Mouse (Mus musculus) cerebellum, adult 8-10 months (tissue): ENCODE data around the gene Ube2n.

Source experiments
- DNase-seq: peaks from one replicate; pipeline ENCODE4 v3.0.0; 2022

Gene Ube2n

GRCm38 (mm10) chr10:95560394-95560983, 45.5 kb downstream of the Ube2n start:
- DNase-seq: no peak

DNA sequence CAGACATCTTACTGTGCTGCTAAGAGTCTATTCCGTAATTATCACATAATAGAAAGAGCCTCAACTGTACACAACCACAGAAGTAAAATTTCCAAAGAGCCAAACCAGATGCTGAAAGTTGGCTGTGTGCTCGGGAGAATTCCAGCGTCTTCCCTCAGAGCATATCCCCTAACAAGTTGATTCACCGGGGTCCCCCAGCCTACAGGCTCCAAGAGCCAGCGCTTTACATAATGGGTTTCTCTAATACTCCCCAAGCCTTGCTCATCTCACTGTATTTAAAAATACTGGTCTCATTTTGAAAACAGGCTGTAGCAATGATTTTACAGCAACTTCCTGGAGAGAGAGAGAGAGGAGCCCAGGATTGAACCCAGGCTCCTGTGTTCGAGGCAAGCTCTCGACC, 46.7 kb downstream of the Ube2n start:
- DNase-seq: no peak

DNA sequence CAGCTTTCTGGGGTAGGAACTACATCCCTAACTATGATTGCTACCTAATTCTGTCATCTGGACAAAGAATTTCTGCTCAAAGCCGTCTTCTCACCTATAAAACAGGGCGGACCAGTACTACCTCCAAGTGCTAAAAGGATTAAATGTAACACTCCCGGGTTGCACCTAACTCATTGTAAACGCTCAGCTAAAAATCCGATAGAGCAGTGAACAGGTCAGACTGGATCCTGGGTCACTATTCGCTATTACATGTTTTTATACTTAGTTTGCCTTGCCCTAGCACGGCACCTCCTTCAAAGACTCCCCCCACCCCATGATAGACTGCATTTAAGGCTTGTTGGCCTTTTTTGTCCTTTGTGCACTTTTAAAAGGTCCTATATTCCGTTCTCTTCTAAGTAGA, 47.5 kb downstream of the Ube2n start:
- no peak for DNase-seq

DNA sequence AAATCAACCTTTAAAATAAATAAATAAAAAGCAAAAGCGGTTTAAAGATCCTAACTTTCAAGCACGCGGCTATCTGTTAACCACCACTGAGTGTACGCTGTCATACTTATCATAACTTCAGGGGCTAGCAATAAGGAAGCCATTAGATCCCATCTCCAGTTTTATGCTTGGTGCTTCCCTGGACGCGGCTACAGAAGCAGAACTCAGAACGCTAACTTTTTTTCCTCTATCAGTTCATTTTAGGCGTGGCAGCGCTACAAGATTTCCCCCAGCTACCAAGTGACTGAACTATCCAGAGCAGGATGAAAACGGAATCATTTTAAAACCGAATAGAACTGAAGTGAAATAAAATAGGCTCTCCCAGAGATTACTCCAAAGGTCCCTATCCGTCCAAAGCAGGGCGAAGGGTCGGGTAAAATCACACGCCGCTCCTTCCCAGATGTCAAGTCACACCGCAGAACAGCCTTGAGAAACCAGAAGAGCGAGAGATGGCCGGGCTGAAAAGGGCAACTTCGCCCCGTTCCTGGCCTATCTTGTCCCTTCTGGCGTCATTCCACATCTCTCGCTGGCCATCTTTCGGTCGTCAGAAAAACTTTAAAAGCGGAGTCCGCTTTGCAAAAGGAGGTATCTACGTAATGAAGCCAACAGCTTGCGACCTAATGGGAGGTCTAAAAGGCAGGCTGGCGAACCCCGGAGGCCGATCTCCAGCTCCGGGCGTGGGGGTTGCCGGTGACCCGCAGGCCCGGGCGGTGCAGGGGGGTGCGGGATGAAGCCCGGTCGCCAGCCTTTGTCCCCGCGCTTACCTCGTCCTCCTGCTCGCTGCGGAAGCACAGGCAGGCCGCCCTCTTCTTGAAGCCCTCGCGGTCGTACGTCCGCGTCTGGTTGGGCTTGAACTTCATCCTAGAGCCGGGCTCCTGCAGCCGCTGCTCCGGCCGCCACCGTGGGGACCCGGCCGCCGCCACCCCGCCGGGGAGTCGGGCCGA, 48.2 kb downstream of the Ube2n start:
- peak; percentile 54 for DNase-seq

- DNase-seq: peak; percentile 81
These were observed 49.2 kb downstream of the Ube2n start, which contains the start of gene Nudt4 for GRCm38 (mm10) chr10:95563851-95564845. Gene Nudt4, minus strand, starts transcription at chr10:95564146.

- no peak for DNase-seq
These were observed 50.4 kb downstream of the Ube2n start for GRCm38 (mm10) chr10:95565156-95565854.

GRCm38 (mm10) chr10:95566786-95567185, 51.8 kb downstream of the Ube2n start:
- DNase-seq: no peak

- no peak for DNase-seq
These were observed 52.6 kb downstream of the Ube2n start for GRCm38 (mm10) chr10:95567550-95567949.

GRCm38 (mm10) chr10:95568016-95568415, 53.1 kb downstream of the Ube2n start:
- no peak for DNase-seq

DNA sequence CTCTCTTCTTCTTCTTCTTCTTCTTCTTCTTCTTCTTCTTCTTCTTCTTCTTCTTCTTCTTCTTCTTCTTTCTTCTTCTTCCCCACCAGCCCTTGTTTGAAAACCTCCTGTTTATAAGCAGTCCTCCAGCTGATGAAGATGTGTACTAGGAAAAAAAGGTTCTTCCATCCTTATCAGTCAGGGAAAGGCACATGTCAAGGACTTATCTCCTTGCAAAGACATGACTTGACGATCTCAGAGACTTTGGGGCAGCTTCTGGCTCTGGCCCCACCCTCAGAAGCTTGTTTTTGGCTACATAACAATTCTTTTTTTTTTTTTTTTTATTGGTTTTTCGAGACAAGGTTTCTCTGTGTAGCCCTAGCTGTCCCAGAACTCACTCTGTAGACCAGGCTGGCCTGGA, 54.5 kb downstream of the Ube2n start:
- no peak for DNase-seq

DNA sequence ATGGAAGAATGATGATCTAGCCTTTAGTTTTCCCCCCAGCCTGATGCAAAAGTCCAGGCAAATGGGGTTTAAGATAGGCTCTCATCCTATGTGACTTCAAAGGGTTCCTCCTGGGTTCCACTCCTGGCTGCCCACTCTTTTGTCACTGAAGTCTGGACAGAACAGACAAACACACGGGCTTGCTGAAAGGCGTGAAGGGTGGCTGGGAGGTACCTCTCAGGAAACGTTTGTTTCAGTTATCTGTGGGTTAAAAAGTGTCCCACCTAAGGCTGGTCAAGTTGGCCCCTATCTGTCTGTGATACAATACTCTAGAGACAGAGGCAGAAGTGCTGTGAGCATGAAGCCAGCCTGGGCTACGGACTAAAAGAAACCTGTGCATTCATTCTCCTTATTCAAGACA, 60.0 kb downstream of the Ube2n start:
- DNase-seq: no peak

GRCm38 (mm10) chr10:95575839-95576380, 61.0 kb downstream of the Ube2n start:
- DNase-seq: no peak

DNA sequence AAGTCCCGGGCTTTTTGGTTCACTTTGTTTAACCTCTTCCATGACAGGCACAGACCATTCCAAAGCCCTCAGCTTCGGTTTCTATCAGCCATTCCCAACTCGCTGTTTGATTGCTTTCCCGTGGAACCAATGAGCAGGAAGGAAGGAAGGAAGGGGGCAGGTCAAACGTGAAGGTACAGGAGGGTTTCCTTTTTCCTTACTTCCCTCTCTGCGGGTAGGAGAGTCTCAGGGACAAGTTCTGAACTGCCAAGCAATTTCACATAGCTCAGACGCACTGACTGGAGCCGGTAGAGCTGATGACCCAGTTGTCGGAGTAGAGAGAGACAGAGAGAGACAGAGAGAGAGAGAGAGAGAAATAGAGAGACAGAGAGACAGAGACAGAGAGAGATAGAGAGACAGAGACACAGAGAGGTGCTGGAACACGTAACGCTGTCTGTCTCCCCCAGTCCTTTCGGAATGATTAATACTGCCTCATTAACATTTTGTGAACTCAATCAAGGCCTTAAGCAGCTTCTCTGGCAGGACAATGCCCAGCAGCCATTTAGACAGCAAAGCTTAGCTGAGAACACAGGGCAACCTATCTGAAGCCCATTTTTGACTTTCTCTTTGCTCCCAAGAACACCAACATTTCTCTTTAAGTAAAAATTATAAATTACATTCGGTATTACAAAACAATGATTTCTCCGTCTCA, 62.1 kb downstream of the Ube2n start:
- no peak for DNase-seq

- no peak for DNase-seq
These were observed 62.6 kb downstream of the Ube2n start for GRCm38 (mm10) chr10:95577567-95577950.

GRCm38 (mm10) chr10:95585554-95585953, 70.6 kb downstream of the Ube2n start:
- no peak for DNase-seq

DNA sequence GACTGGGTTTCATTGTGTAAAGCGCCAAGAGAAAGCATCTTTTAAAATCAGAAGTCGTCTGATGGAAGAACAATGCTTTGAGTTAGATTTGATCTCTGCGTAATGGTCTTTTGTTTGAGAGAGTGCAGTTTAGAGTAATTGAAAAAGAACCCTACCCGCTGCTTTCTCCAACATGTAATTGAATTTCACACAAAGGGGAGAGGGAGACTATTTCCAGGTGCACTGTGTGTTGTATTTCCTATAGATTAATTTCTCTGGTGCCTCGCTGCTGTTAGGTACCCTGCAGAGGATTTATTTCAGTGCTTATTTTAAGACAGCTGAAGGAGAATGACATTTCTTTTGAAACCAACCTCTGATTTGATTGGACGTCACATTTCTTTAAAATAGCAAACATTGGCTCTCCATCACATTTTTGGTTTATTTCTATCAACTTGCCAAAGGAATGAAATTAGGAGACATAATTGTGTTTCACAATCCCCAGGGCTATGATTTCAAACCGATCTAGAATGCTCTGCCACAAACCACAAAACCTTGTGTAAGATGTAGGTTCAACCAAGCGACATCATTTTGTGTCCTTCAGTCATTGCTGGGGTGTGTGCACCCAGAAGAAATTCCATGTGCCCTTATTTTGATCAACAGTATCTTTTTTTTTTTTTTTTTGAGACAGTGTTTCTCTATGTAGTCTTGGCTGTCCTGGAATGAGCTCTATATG, 72.7 kb downstream of the Ube2n start:
- no peak for DNase-seq

DNA sequence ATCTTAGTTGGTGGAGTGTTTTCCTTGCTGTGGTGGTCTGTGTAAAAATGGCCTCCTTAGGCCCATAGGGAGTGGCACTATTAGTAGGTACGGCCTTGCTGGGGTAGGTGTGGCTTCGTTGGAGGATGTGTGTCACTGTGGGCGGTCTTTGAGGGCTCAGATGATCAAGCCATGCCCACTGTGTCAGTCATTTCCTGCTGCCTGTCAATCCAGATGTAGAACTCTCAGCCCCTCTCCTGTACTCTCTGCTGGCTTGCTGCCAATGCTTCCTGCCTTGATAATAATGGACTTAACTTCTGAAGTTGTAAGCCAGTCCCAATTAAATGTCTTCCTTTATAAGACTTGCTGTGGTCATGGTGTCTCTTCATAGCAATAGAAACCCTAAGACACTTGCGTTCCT, 74.3 kb downstream of the Ube2n start:
- no peak for DNase-seq

- DNase-seq: no peak
These were observed 75.3 kb downstream of the Ube2n start for GRCm38 (mm10) chr10:95590196-95590595.

- DNase-seq: no peak
These were observed 76.3 kb downstream of the Ube2n start for GRCm38 (mm10) chr10:95591257-95591656.

DNA sequence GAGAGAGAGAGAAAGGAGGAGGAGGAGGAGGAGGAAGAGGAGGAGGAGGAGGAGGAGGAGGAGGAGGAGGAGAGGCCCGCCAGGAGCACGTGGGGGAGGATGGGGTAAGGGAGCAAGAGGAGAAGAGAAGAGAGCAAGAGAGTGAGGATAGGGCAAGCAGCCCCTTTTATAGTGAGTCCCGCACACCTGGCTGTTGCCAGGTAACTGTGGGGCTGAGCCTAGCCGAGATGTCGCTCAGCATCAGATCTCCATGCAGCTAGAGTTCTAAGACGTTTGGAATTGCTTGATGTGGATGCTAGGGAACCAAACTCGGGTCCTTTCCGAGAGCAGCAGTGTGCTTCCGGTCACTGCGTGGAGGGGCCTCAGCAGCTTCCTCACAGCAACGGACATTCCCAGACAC, 79.5 kb downstream of the Ube2n start:
- no peak for DNase-seq
